Mouse (Mus musculus): ENCODE measurements around the gene Ppp1r8. TPM values are rescaled to one million over a fixed set of nuclear protein-coding genes. Genes with fewer than 3 reads are reported as not detected.
"Not testable (repeated sequence)": the region's sequence is repeated elsewhere in the genome, so short reads cannot be mapped to it uniquely, and the experiment has no call there.

Gene Ppp1r8
- polyA plus RNA-seq, 2 experiments: 33.8 to 37.2 TPM

GRCm38 (mm10) chr4:132803212-132803611, 39.8 kb downstream of the Ppp1r8 start:
- H3K9ac ChIP-seq (replicated peaks): no peak overlapping the region
- 63% methylated on average over 5 of the region's 5 CpGs for WGBS (ENCODE audit: insufficient replicate concordance)
- H3K27ac ChIP-seq: no peak overlapping the region
- no peak for DNase-seq (ENCODE audit: low read depth in 3 of 3, low spot score in 3 of 3)
- no peak for ATAC-seq (ENCODE audit: insufficient read depth)
- H3K27me3 ChIP-seq (ENCODE audit: control insufficient read depth, insufficient read depth, low read length): no peaks in the 10 kb centered on the region
- TF ChIP-seq CTCF (IDR thresholded peaks at IDR 0.05; ENCODE audit: low read depth): no peak
- no peaks in the 10 kb centered on the region for H3K36me3 ChIP-seq (replicated peaks; ENCODE audit: control insufficient read depth, insufficient read depth, low read depth)
- no peak overlapping the region for H3K4me3 ChIP-seq (ENCODE audit: insufficient read depth in 1 of 2, low read depth in 2 of 2, low read length in 2 of 2)
- no peaks in the 10 kb centered on the region for H3K9me3 ChIP-seq (ENCODE audit: control insufficient read depth, low read length)
- H3K4me2 ChIP-seq (ENCODE audit: low read depth): no peak overlapping the region
- peaks cover 0 to 17% of the 10 kb centered on the region in 2 experiments; a peak in 3 of 4 replicates for H3K4me1 ChIP-seq (replicated peaks; ENCODE audit: control insufficient read depth in 2 of 2, insufficient read depth in 2 of 2, low read length in 1 of 2)

GRCm38 (mm10) chr4:132802171-132802637, 40.8 kb downstream of the Ppp1r8 start:
- no peak for TF ChIP-seq EP300 (IDR thresholded peaks at IDR 0.05; ENCODE audit: low read depth)
- no peak for TF ChIP-seq CTCF (IDR thresholded peaks at IDR 0.05; ENCODE audit: low read depth)
- Histone ChIP-seq H3K4me2 (ENCODE audit: low read depth) (peak overlapping the region; percentile 68), H3K4me3 (ENCODE audit: insufficient read depth in 1 of 2, low read depth in 2 of 2, low read length in 2 of 2) (peak overlapping the region; percentile 33; a peak in 3 of 4 replicates), H3K4me1 (replicated peaks; ENCODE audit: control insufficient read depth in 2 of 2, insufficient read depth in 2 of 2, low read length in 1 of 2) (peaks cover 0 to 14% of the 10 kb centered on the region in 2 experiments; a peak in 2 of 4 replicates), H3K36me3 (replicated peaks; ENCODE audit: control insufficient read depth, insufficient read depth, low read depth) (no peaks in the 10 kb centered on the region), H3K27me3 (ENCODE audit: control insufficient read depth, insufficient read depth, low read length) (no peaks in the 10 kb centered on the region), H3K9me3 (ENCODE audit: control insufficient read depth, low read length) (no peaks in the 10 kb centered on the region), H3K27ac (no peak overlapping the region), H3K9ac (replicated peaks) (peak overlapping the region; percentile 56)
- DNase-seq (ENCODE audit: low read depth in 3 of 3, low spot score in 3 of 3): no peak
- ATAC-seq (ENCODE audit: insufficient read depth): no peak; the same call in 1 of the 2 replicates
- WGBS (ENCODE audit: insufficient replicate concordance): 24% methylated on average over 16 of the region's 16 CpGs

GRCm38 (mm10) chr4:132801176-132802077, 41.5 kb downstream of the Ppp1r8 start:
- H3K36me3 ChIP-seq (replicated peaks; ENCODE audit: control insufficient read depth, insufficient read depth, low read depth): no peaks in the 10 kb centered on the region
- WGBS (ENCODE audit: insufficient replicate concordance): 53% methylated on average over 18 of the region's 18 CpGs
- TF ChIP-seq CTCF (IDR thresholded peaks at IDR 0.05; ENCODE audit: low read depth) (no peak), EP300 (IDR thresholded peaks at IDR 0.05; ENCODE audit: low read depth) (peak; percentile 49)
- no peak overlapping the region for H3K27ac ChIP-seq
- H3K27me3 ChIP-seq (ENCODE audit: control insufficient read depth, insufficient read depth, low read length): no peaks in the 10 kb centered on the region
- ATAC-seq (ENCODE audit: insufficient read depth): peak; percentile 69; the same call in 1 of the 2 replicates
- H3K9ac ChIP-seq (replicated peaks): no peak overlapping the region
- peaks cover 0 to 17% of the 10 kb centered on the region in 2 experiments for H3K4me1 ChIP-seq (replicated peaks; ENCODE audit: control insufficient read depth in 2 of 2, insufficient read depth in 2 of 2, low read length in 1 of 2)
- DNase-seq (ENCODE audit: low read depth in 3 of 3, low spot score in 3 of 3): no peak
- H3K4me2 ChIP-seq (ENCODE audit: low read depth): peak overlapping the region; percentile 68
- peak overlapping the region in 1 of 2 experiments; percentile 33; a peak in 3 of 4 replicates for H3K4me3 ChIP-seq (ENCODE audit: insufficient read depth in 1 of 2, low read depth in 2 of 2, low read length in 2 of 2)
- no peaks in the 10 kb centered on the region for H3K9me3 ChIP-seq (ENCODE audit: control insufficient read depth, low read length)

GRCm38 (mm10) chr4:132799845-132800244, 43.1 kb downstream of the Ppp1r8 start:
- peaks cover 2 to 17% of the 10 kb centered on the region in 2 experiments for H3K4me1 ChIP-seq (replicated peaks; ENCODE audit: control insufficient read depth in 2 of 2, insufficient read depth in 2 of 2, low read length in 1 of 2)
- ATAC-seq (ENCODE audit: insufficient read depth) (no peak), DNase-seq (ENCODE audit: low read depth in 3 of 3, low spot score in 3 of 3) (no peak)
- H3K4me2 ChIP-seq (ENCODE audit: low read depth): no peak overlapping the region
- no peaks in the 10 kb centered on the region for H3K36me3 ChIP-seq (replicated peaks; ENCODE audit: control insufficient read depth, insufficient read depth, low read depth)
- no peak overlapping the region for H3K4me3 ChIP-seq (ENCODE audit: insufficient read depth in 1 of 2, low read depth in 2 of 2, low read length in 2 of 2)
- no peak overlapping the region for H3K9ac ChIP-seq (replicated peaks)
- no peak for TF ChIP-seq CTCF (IDR thresholded peaks at IDR 0.05; ENCODE audit: low read depth)
- no peak for TF ChIP-seq EP300 (IDR thresholded peaks at IDR 0.05; ENCODE audit: low read depth)
- peaks cover 5% of the 10 kb centered on the region for H3K27me3 ChIP-seq (ENCODE audit: control insufficient read depth, insufficient read depth, low read length)
- no peaks in the 10 kb centered on the region for H3K9me3 ChIP-seq (ENCODE audit: control insufficient read depth, low read length)
- no peak overlapping the region for H3K27ac ChIP-seq
- 67% methylated on average over 4 of the region's 4 CpGs for WGBS (ENCODE audit: insufficient replicate concordance)

GRCm38 (mm10) chr4:132798666-132799065, 44.3 kb downstream of the Ppp1r8 start:
- H3K9me3 ChIP-seq (ENCODE audit: control insufficient read depth, low read length); H3K4me2 ChIP-seq (ENCODE audit: low read depth); H3K27me3 ChIP-seq (ENCODE audit: control insufficient read depth, insufficient read depth, low read length); H3K27ac ChIP-seq; DNase-seq (ENCODE audit: low read depth in 3 of 3, low spot score in 3 of 3); H3K4me3 ChIP-seq (ENCODE audit: insufficient read depth in 1 of 2, low read depth in 2 of 2, low read length in 2 of 2); H3K9ac ChIP-seq (replicated peaks); H3K36me3 ChIP-seq (replicated peaks; ENCODE audit: control insufficient read depth, insufficient read depth, low read depth); ATAC-seq (ENCODE audit: insufficient read depth): not testable (repeated sequence)
- WGBS (ENCODE audit: insufficient replicate concordance): 69% methylated on average over 3 of the region's 3 CpGs
- H3K4me1 ChIP-seq (replicated peaks; ENCODE audit: control insufficient read depth in 2 of 2, insufficient read depth in 2 of 2, low read length in 1 of 2): peaks cover 2 to 19% of the 10 kb centered on the region in 2 experiments
